Mouse (Mus musculus) megakaryocyte-erythroid progenitor cell, adult 5-6 weeks (primary cell): Measurements from ENCODE around the gene 4930447C04Rik. TPM values are rescaled to one million over a fixed set of nuclear protein-coding genes. Genes with fewer than 3 reads are reported as not detected.

Source experiments
- ATAC-seq: replicated peaks from 2 replicates; pipeline ENCODE4 v1.8.0; 2016; ENCODE audit warnings: mild to moderate bottlenecking, inconsistent platforms; ENCODE audit not compliant: severe bottlenecking, poor library complexity, low FRiP score, low TSS enrichment
- total RNA-seq, 2 experiments: library from RNA; stranded (forward) in 1 of 2; stranded (reverse) in 1 of 2; fragments of 200-1000, 215-1000 nt in 1 of 2; fragments of >200 nt in 1 of 2; fragmentation: Nextera tagmentation in 1 of 2; gene quantifications; 2 replicates each; pipeline ENCODE4 v1.2.3; 2014 to 2017

The 4930447C04Rik gene
- total RNA-seq, 2 experiments from 2014 or later, result 0.89 to 5.8 TPM

GRCm38 (mm10) chr12:72944411-72945225, 4.0 kb upstream of the 4930447C04Rik start:
- no peak for ATAC-seq

GRCm38 (mm10) chr12:72943574-72944110, 3.1 kb upstream of the 4930447C04Rik start:
- no peak for ATAC-seq

GRCm38 (mm10) chr12:72942171-72942570, 1.6 kb upstream of the 4930447C04Rik start:
- no peak for ATAC-seq

- ATAC-seq, result 0 out of 2 replicates have a peak, but pooled peaks have one; percentile 45
Measured at GRCm38 (mm10) chr12:72941398-72942051, 951 bp upstream of the 4930447C04Rik start.

GRCm38 (mm10) chr12:72940822-72941397, 336 bp upstream of the 4930447C04Rik start:
- no peak for ATAC-seq

GRCm38 (mm10) chr12:72939616-72940015, 958 bp downstream of the 4930447C04Rik start, which contains the start of gene Six6:
Six6 (plus strand) TSS chr12:72939892.
- peak; percentile 78 for ATAC-seq

GRCm38 (mm10) chr12:72938600-72939490, 1.7 kb downstream of the 4930447C04Rik start:
- ATAC-seq, result no peak

- ATAC-seq, result no peak
Measured at GRCm38 (mm10) chr12:72938176-72938575, 2.4 kb downstream of the 4930447C04Rik start.

GRCm38 (mm10) chr12:72937537-72938120, 2.9 kb downstream of the 4930447C04Rik start:
- ATAC-seq, result no peak

GRCm38 (mm10) chr12:72936751-72937150, 3.8 kb downstream of the 4930447C04Rik start:
- no peak for ATAC-seq

GRCm38 (mm10) chr12:72917159-72917993, 23.2 kb downstream of the 4930447C04Rik start:
- ATAC-seq, result no peak

GRCm38 (mm10) chr12:72854377-72855032, 86.1 kb downstream of the 4930447C04Rik start:
- ATAC-seq, result no peak

GRCm38 (mm10) chr12:72853406-72854076, 87.0 kb downstream of the 4930447C04Rik start:
- no peak for ATAC-seq

- no peak for ATAC-seq
Measured at GRCm38 (mm10) chr12:72852264-72852663, 88.3 kb downstream of the 4930447C04Rik start.

- ATAC-seq, result no peak
Measured at GRCm38 (mm10) chr12:72850146-72850545, 90.4 kb downstream of the 4930447C04Rik start.

- ATAC-seq, result peak; percentile 67
Measured at GRCm38 (mm10) chr12:72847725-72848124, 92.8 kb downstream of the 4930447C04Rik start.

- no peak for ATAC-seq
Measured at GRCm38 (mm10) chr12:72845946-72846345, 94.6 kb downstream of the 4930447C04Rik start.
